Mouse (Mus musculus): ENCODE data around the gene Camta1.

The Camta1 gene

DNA sequence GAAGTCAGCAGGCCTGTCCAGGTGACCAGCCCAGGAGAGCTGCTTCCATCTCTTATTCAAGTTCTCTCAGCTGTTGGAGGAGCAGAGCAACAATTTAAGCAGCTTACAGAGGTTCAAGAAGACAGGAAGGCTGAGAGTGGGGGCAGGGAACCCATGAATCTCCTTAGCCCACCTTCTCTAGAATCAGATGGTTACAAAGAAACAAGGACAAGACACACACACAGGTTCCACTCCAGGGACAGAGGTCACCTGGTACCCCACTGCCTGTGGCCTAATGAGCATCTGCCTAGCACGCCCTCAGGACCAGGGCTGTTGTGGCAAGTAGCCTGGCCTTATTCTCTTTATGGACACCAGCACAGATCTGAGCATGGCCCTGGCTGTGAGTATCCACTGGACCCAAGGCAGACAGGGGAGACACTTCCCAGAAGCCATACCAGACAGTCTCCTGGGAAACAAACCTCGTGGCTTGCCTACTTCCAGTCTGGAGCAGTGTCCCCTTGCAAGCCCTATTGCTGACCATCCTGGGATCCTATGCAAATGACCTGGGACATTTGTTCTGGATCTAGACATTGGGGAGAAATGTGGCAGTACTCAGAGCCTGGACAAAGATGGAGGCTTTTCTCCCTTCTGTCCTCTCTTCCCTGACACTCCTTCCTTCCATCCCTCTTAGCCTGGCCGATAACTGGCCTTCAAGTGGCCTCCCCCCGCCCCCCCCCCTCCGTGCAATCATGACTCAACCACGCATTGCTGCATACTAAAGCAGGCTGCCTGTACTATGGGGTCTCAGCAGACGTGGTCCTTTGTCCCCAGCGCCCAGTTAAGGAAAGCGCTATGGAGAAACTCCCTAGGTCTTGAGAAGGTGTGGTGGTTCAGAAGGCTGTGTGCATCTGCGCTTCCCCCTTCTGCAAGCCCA, 733.8 kb downstream of the Camta1 start:
- no peak for DNase-seq (ENCODE audit: low read depth, low spot score)

- no peak for DNase-seq (ENCODE audit: low read depth, low spot score)
Observed at GRCm38 (mm10) chr4:151118883-151119282, 742.8 kb downstream of the Camta1 start.

GRCm38 (mm10) chr4:151114574-151114973, 747.1 kb downstream of the Camta1 start:
- DNase-seq (ENCODE audit: low read depth, low spot score): no peak

GRCm38 (mm10) chr4:151111226-151111625, 750.5 kb downstream of the Camta1 start:
- DNase-seq (ENCODE audit: low read depth, low spot score): peak; percentile 83

GRCm38 (mm10) chr4:151108834-151109241, 752.8 kb downstream of the Camta1 start:
- no peak for DNase-seq (ENCODE audit: low read depth, low spot score)

DNA sequence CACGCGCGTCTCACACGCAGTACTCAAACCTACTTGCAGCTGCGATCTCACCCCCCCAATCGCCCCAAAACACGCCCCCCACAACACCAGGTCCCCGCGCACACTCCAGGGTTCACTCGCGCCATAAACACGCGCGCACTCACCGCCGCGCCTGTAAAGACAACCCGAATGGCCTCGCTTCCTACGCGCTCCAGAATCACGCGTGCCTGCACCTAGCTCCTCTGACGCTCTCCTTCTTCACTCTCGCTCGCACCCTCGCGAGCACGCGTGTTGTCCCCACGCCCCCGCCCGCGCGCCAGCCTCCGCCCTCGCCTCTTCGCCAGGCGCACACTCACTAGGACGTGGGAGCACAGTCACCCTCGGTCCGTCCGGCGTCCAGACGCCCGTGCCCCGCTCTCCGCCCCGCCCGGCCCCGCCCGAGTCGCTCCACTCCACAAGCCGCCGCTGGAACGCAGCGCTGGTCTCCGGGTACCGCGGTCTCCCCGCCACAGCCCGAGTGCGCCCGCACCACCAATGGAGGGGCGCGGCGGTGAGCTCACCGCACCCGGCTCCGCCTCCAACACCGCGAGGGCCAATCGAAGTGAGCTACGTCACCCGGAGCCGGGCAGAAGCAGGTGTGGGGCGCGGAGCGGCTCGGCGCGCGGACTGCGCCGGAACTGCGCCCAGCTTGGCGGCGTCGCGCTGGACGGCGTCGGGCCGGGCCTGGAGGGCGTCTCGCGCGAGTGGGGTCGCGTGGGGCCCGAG, 753.5 kb downstream of the Camta1 start:
- peak; percentile 96 for DNase-seq (ENCODE audit: low read depth, low spot score)

- DNase-seq (ENCODE audit: low read depth, low spot score): peak; percentile 37
Observed at GRCm38 (mm10) chr4:151107131-151108001, 754.3 kb downstream of the Camta1 start.

DNA sequence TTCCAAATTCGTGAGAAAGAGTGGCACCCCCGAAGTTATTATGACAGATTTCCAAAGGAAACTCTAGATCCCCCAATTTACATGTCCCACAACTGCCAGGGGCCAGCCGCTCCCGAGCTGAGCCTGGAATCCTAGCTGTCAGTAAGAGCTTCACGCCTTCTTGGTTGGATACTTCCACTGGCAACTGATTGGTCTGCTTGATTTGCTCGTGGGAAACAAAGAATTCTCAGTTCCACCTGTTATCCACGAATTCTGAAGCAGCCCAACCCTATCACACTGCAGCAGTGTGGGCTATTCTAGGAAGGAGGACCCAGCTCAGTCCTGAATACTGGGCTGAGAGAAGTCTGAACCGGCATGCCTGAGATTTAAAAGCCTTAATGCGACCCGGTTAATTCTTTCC, 755.2 kb downstream of the Camta1 start:
- DNase-seq (ENCODE audit: low read depth, low spot score): no peak

DNA sequence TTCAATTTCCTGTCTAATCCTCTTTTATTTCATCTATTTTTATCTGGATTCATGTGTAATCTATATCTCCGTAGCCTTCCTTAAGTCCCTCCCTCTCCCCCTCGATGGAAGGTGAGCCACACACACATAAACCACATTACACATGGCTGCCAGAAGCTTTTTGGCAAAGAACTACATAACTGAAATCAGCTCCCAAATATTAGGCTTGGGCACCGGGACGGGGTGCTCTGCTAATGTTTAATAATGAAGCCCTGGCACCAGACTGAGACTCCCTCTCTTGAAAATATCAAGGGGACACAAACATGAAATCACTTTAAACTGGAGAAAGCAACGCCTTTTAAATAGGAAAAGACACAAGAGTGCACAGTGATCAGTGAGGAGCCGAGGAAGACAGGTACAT, 755.8 kb downstream of the Camta1 start:
- DNase-seq (ENCODE audit: low read depth, low spot score): no peak

- no peak for DNase-seq (ENCODE audit: low read depth, low spot score)
Observed at GRCm38 (mm10) chr4:151104147-151104546, 757.5 kb downstream of the Camta1 start.

DNA sequence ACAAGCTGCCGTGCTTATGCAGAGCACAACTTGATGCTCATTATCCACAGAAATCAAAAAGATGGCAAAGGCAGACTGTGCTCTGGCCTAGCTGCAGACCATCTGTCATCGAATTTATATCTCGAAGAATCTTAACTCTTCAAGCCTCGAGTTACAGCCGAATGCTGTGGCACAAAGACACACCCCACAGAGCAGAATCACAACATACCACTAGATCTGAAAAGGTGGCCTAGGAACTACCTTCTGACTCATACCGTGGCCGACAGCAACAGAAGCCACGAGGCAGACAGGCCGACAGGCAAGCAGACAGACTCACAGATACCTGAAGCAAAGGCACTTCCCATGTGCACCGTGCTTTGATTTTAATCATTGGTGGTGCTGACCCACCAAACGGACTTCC, 758.0 kb downstream of the Camta1 start:
- DNase-seq (ENCODE audit: low read depth, low spot score): no peak

DNA sequence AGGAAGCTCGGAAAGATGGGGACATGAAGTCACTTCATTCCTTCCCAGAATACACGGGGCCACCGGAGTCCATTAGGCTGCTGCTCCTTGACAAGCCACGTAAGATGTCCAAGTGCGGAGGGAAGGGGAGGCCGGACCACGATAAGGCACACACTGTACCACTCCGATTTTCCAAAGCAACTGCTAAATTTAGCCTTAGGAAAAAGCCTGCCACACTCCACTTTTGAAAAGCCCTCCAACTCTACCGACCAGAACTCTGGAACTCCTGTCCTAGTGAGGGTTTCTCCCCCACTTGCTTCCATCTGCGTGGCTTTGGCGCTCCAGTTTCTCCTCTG, 764.6 kb downstream of the Camta1 start:
- DNase-seq (ENCODE audit: low read depth, low spot score): no peak

DNA sequence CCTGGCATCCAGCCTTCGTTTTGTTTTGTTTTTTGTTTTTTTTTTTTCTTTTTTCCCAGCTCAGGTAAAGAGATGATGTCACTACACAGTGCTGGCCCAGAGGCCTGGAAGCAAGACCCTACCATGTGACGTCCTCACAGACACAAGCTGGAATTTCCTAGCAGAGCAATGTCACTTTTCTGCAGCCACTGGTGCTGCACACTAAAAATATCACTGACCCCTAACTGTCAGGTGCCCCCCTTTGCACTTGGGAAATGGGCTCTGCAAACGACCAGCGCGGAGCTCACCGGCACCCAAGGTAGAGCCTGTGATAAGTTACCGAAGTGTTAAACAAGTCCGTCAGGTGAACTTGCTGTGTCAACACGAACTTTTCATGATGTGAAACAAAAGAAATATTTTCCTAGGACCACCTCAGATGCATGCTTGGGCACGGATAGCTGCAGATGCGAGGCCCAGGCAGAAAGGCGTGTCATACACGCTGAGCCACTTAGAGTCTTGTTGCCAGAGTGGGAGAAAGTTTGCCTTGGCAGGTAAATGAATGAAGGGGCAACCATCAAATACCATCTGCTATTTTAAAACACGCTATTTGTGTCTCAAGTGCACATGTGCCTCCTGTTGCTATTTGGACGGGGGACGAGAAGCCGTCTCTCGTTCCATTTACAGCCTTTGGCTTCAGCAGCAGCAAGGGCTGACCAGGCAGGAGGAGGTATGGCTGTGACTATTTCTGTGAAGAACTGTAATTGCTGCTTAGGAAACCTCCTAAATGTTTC, 765.2 kb downstream of the Camta1 start:
- no peak for DNase-seq (ENCODE audit: low read depth, low spot score)

DNA sequence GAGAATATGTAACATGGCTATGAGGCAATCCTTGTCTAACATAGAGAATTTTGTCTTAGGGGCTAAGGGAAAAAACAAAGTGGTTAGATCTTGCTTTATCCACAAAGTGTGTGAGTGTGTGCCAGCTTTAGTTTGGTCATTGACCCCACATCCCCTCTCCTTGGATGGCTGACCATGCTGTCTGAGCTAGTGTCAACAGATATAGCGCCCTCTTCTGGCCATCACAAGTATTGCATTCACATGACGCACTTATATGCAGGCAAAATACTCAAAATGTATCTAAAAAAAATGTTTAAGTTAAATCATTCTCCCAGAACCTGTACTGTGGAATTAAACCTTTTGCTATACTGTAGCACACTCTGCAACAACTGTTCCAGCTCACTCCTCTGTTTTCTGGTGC, 766.5 kb downstream of the Camta1 start:
- peak; percentile 79 for DNase-seq (ENCODE audit: low read depth, low spot score)

DNA sequence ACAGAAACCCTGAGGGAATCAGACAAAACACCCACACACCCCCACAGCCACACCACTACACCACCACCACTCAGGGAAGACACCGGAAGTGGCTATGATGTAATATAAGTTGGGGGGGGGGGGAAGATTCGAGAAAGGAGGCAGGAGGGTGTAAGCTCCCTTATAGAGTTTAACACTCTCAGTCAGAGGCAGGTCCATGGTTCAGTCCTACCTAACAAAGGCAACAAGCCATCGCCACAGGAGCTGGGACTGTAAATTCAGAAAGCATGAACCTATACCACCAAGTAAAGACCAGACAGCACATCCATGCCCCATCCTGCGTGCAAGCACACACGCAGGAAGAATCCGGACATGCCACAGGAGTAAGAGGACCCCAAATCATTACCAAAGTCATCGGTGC, 772.4 kb downstream of the Camta1 start, which contains the start of gene Gm13090:
Gm13090 (plus strand) TSS at position 301 of the 400 bp plus-strand sequence.
- no peak for DNase-seq (ENCODE audit: low read depth, low spot score)

DNA sequence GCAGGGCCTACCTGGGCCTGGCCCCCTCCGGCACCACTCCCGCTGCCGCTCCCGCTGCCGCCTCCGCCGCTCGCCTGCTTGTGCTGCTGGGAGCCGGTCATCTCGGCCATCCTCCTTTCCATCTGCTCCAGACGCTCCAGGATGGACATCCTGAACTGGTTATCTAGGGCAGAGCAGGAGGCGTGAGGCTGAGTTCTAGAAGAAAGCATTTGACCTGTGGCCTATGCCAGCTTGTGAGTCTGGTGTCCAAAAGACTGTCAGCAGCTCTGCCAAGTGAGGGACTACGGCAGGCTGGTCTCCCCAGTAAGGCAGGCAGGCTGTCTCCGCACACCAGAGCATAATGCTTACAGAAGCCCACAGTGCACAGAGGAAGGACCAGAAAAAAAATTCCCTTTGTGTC, 772.9 kb downstream of the Camta1 start:
- no peak for DNase-seq (ENCODE audit: low read depth, low spot score)

GRCm38 (mm10) chr4:151087358-151087757, 774.3 kb downstream of the Camta1 start:
- DNase-seq (ENCODE audit: low read depth, low spot score): no peak

GRCm38 (mm10) chr4:151083027-151083426, 778.6 kb downstream of the Camta1 start:
- DNase-seq (ENCODE audit: low read depth, low spot score): no peak

GRCm38 (mm10) chr4:151081977-151082376, 779.7 kb downstream of the Camta1 start:
- DNase-seq (ENCODE audit: low read depth, low spot score): no peak

DNA sequence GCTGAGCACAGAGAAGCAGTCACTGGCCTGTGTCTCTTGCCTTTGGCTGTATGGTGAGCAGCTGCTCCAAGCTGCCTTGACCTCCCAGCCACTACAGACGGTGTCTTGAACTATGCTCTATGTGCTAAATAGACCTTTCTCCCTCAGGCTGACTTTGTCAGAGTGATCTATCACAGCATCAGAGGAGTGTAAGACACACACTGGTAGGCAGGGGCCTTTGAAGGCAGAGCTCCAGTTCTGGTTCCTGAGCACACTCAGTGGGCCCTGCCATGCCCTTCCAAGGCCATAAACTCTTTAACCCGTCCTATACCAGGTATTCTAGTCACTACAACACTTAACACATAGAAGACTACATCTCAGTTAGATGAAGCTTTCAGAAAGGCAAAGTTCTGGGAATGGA, 780.3 kb downstream of the Camta1 start:
- DNase-seq (ENCODE audit: low read depth, low spot score): no peak

DNA sequence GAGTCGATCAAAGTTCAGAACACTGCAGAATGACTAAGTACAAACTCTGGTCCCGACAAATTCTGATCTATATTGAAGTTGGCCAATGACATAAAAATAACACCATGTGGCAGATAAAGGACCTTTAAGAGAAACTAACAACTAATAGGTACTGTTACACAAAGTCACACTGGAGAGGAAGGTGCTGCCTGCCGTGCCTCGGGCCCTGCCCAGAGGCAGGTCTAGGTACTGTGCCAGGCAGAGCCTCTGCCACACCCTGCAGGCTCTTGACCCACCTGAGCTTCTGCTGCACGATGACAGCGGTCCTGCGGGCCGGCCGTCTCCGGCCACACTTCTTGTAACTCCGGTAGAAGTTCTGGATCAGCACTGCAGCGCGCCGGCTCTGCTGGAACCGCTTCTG, 786.9 kb downstream of the Camta1 start:
- no peak for DNase-seq (ENCODE audit: low read depth, low spot score)

All from ZHBTc4 (cell line).